Mouse (Mus musculus): ENCODE results near the gene Ip6k3. TPM values are rescaled to one million over a fixed set of nuclear protein-coding genes. Genes with fewer than 3 reads are reported as not detected.
A peak's percentile ranks its signal among the peaks of the same experiment; 100 is the strongest.

Ip6k3 gene
- polyA plus RNA-seq, 1 experiment from 2014 or later = 0.91 TPM

DNA sequence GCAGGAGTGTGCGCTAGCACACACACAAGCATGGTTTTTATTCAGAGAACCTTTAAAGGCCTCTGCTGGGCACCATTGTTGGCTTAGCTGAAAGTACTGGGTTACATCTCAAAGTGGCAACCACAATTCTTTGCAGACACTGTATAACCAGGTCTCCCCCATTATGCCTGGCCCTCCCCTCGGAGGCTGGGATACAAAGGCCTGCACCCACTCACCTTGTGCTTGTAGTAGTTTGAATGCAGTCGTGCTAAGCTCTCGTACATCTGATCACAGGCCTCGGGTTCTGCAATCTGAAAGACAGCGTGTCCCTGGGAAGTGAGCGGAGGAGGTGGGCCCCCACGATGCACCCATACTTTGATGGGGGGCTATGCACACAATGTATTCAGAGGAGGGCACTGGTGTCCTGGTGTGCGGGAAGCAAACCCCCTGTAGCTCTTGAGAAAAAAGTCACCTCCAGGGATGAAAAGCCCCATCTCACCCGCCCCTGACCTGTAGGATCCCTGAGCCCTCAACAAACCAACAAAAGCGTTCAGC, 41.9 kb downstream of the Ip6k3 start:
- H3K27me3 ChIP-seq (replicated peaks; ENCODE audit: insufficient read depth, low read length) = no peaks in the 10 kb centered on the region
- DNase-seq (ENCODE audit: low spot score) (no peak), ATAC-seq (no peak)
- no peak overlapping the region for H3K4me3 ChIP-seq (ENCODE audit: low read depth, low read length)
- H3K9ac ChIP-seq (replicated peaks; ENCODE audit: low read depth) = no peak overlapping the region
- H3K27ac ChIP-seq (ENCODE audit: low read length) = no peak overlapping the region
- no peaks in the 10 kb centered on the region for H3K9me3 ChIP-seq (ENCODE audit: low read length)
- H3K4me1 ChIP-seq (ENCODE audit: insufficient read depth, low read depth, low read length) = no peaks in the 10 kb centered on the region
- 0 out of 2 replicates have a peak, but pooled peaks cover 4% of the 10 kb centered on the region for H3K36me3 ChIP-seq (ENCODE audit: insufficient read depth, low read length)
- TF ChIP-seq EP300 (IDR thresholded peaks at IDR 0.05) = no peak
- H3K4me2 ChIP-seq (replicated peaks; ENCODE audit: low read depth, low read length) = no peak overlapping the region
- WGBS = 91% methylated on average over 11 of the region's 11 CpGs

DNA sequence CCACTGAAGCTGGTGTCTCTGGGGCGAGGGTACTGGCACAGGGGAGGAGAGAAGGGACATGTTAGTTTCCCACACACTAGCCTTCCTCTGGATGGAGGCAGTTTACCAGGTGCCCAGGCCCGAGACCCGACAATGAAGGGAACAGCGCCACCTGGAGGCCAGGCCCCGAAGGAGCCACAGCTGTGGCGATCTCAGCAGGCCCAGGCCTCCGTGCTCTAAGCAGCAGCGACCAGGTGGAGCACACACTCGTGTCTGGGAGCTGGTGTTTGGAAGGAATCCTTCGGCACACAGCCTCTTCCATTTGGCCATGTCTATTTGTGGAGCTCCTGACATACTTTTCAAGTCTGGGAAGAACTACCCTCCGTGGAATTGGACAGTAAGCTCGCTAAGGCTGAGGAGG, 42.4 kb downstream of the Ip6k3 start:
- ATAC-seq (peak; percentile 45; the same call in 1 of the 2 replicates), DNase-seq (ENCODE audit: low spot score) (peak; percentile 38)
- Histone ChIP-seq H3K4me3 (ENCODE audit: low read depth, low read length) (no peak overlapping the region), H3K36me3 (ENCODE audit: insufficient read depth, low read length) (0 out of 2 replicates have a peak, but pooled peaks cover 4% of the 10 kb centered on the region), H3K4me2 (replicated peaks; ENCODE audit: low read depth, low read length) (no peak overlapping the region), H3K27ac (ENCODE audit: low read length) (no peak overlapping the region), H3K4me1 (ENCODE audit: insufficient read depth, low read depth, low read length) (no peaks in the 10 kb centered on the region; the same call in 1 of the 2 replicates), H3K9me3 (ENCODE audit: low read length) (no peaks in the 10 kb centered on the region), H3K9ac (replicated peaks; ENCODE audit: low read depth) (no peak overlapping the region), H3K27me3 (replicated peaks; ENCODE audit: insufficient read depth, low read length) (no peaks in the 10 kb centered on the region)
- TF ChIP-seq EP300 (IDR thresholded peaks at IDR 0.05) (no peak), CTCF (IDR thresholded peaks at IDR 0.05) (peak; percentile 90)
- 36% methylated on average over 12 of the region's 12 CpGs for WGBS

GRCm38 (mm10) chr17:27123813-27124375, 43.7 kb downstream of the Ip6k3 start:
- 88% methylated on average over 7 of the region's 7 CpGs for WGBS
- no peak for ATAC-seq
- Histone ChIP-seq H3K9me3 (ENCODE audit: low read length) (no peaks in the 10 kb centered on the region), H3K4me1 (ENCODE audit: insufficient read depth, low read depth, low read length) (no peaks in the 10 kb centered on the region; the same call in 1 of the 2 replicates), H3K27me3 (replicated peaks; ENCODE audit: insufficient read depth, low read length) (no peaks in the 10 kb centered on the region), H3K27ac (ENCODE audit: low read length) (no peak overlapping the region), H3K4me3 (ENCODE audit: low read depth, low read length) (no peak overlapping the region), H3K36me3 (ENCODE audit: insufficient read depth, low read length) (0 out of 2 replicates have a peak, but pooled peaks cover 4% of the 10 kb centered on the region), H3K4me2 (replicated peaks; ENCODE audit: low read depth, low read length) (no peak overlapping the region), H3K9ac (replicated peaks; ENCODE audit: low read depth) (no peak overlapping the region)
- no peak for DNase-seq (ENCODE audit: low spot score)
- TF ChIP-seq EP300 (IDR thresholded peaks at IDR 0.05) (no peak), CTCF (IDR thresholded peaks at IDR 0.05) (no peak)

GRCm38 (mm10) chr17:27123103-27123502, 44.5 kb downstream of the Ip6k3 start:
- 80% methylated on average over 2 of the region's 2 CpGs for WGBS
- TF ChIP-seq EP300 (IDR thresholded peaks at IDR 0.05) (no peak), CTCF (IDR thresholded peaks at IDR 0.05) (no peak)

GRCm38 (mm10) chr17:27122701-27123100, 44.9 kb downstream of the Ip6k3 start:
- Histone ChIP-seq H3K4me1 (ENCODE audit: insufficient read depth, low read depth, low read length) (no peaks in the 10 kb centered on the region; the same call in 1 of the 2 replicates), H3K9ac (replicated peaks; ENCODE audit: low read depth) (no peak overlapping the region), H3K27ac (ENCODE audit: low read length) (no peak overlapping the region), H3K4me2 (replicated peaks; ENCODE audit: low read depth, low read length) (no peak overlapping the region), H3K36me3 (ENCODE audit: insufficient read depth, low read length) (0 out of 2 replicates have a peak, but pooled peaks cover 4% of the 10 kb centered on the region), H3K4me3 (ENCODE audit: low read depth, low read length) (no peak overlapping the region), H3K27me3 (replicated peaks; ENCODE audit: insufficient read depth, low read length) (no peaks in the 10 kb centered on the region), H3K9me3 (ENCODE audit: low read length) (no peaks in the 10 kb centered on the region)
- no peak for TF ChIP-seq EP300 (IDR thresholded peaks at IDR 0.05)
- TF ChIP-seq CTCF (IDR thresholded peaks at IDR 0.05) = no peak
- no peak for DNase-seq (ENCODE audit: low spot score)
- WGBS = 77% methylated on average over 11 of the region's 11 CpGs
- no peak for ATAC-seq

More at GRCm38 (mm10) chr17:27123103-27123502, 44.5 kb downstream of the Ip6k3 start:
- H3K27me3 ChIP-seq (replicated peaks; ENCODE audit: insufficient read depth, low read length) = no peaks in the 10 kb centered on the region
- H3K9me3 ChIP-seq (ENCODE audit: low read length) = no peaks in the 10 kb centered on the region
- no peak for DNase-seq (ENCODE audit: low spot score)
- no peak overlapping the region for H3K9ac ChIP-seq (replicated peaks; ENCODE audit: low read depth)
- no peaks in the 10 kb centered on the region; the same call in 1 of the 2 replicates for H3K4me1 ChIP-seq (ENCODE audit: insufficient read depth, low read depth, low read length)
- no peak overlapping the region for H3K4me3 ChIP-seq (ENCODE audit: low read depth, low read length)
- ATAC-seq = no peak
- H3K4me2 ChIP-seq (replicated peaks; ENCODE audit: low read depth, low read length) = no peak overlapping the region
- no peak overlapping the region for H3K27ac ChIP-seq (ENCODE audit: low read length)
- H3K36me3 ChIP-seq (ENCODE audit: insufficient read depth, low read length) = 0 out of 2 replicates have a peak, but pooled peaks cover 4% of the 10 kb centered on the region

- no peak for ATAC-seq
- Histone ChIP-seq H3K9ac (replicated peaks; ENCODE audit: low read depth) (no peak overlapping the region), H3K36me3 (ENCODE audit: insufficient read depth, low read length) (0 out of 2 replicates have a peak, but pooled peaks cover 4% of the 10 kb centered on the region), H3K4me2 (replicated peaks; ENCODE audit: low read depth, low read length) (no peak overlapping the region), H3K9me3 (ENCODE audit: low read length) (no peaks in the 10 kb centered on the region), H3K27me3 (replicated peaks; ENCODE audit: insufficient read depth, low read length) (no peaks in the 10 kb centered on the region), H3K4me3 (ENCODE audit: low read depth, low read length) (no peak overlapping the region), H3K4me1 (ENCODE audit: insufficient read depth, low read depth, low read length) (no peaks in the 10 kb centered on the region; the same call in 1 of the 2 replicates), H3K27ac (ENCODE audit: low read length) (no peak overlapping the region)
- no peak for DNase-seq (ENCODE audit: low spot score)
- TF ChIP-seq EP300 (IDR thresholded peaks at IDR 0.05) (no peak), CTCF (IDR thresholded peaks at IDR 0.05) (no peak)
- 89% methylated on average over 7 of the region's 7 CpGs for WGBS
These were observed 45.8 kb downstream of the Ip6k3 start for GRCm38 (mm10) chr17:27121781-27122180.
